Mouse (Mus musculus) ES-CJ7 (cell line): ENCODE data around the gene Btbd8.

ENCODE experiments used
- DNase-seq: peaks from one replicate; pipeline ENCODE4 v3.0.0; 2011; ENCODE audit warnings: low read depth, low spot score

Btbd8 gene

DNA sequence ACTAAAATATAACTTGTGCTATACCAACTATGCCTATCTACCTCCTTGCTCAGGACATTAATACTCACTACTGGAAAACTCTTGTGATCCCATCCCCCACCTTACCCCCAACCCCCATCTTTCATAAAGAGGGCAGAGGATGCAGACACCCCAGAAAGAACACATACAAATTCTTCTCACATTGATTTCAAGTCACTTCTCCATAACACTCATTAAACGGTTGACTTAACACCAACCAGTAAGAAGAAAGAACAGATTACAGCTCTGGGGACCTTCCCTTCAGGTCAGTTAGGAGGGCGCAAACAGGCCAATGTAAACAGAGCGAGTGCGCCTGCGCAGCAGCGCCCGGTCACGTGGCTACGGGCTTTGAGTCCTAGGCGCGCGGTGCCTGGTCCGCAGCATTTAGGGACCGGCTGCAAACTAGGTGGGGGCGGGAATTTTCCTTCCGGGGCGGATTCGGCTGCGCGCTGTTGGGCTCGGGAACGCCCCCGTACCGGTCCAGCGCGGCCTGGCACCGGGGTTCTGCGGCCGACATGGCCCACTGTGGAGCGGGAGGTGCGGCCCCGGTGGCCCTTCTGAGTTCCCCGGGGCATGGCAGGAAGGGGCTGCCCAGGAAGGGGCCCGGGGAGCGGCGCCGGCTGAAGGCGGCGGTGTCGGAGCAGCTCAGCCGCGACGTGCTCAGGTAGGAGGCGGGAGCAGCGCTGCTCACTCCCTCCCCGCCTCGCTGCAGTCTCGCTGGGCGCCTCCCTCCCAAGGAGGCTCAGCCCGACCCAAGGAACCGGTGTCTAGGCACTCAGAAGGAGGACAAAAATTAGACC is at the start of gene Btbd8:
TSS of gene Btbd8 (plus strand) at position 534 of the 818 bp plus-strand sequence.
- peak; percentile 96 for DNase-seq

GRCm38 (mm10) chr5:107389373-107389772 is 48.4 kb upstream of the Btbd8 start:
- no peak for DNase-seq

GRCm38 (mm10) chr5:107394437-107394836 is 43.4 kb upstream of the Btbd8 start:
- DNase-seq, result no peak

DNA sequence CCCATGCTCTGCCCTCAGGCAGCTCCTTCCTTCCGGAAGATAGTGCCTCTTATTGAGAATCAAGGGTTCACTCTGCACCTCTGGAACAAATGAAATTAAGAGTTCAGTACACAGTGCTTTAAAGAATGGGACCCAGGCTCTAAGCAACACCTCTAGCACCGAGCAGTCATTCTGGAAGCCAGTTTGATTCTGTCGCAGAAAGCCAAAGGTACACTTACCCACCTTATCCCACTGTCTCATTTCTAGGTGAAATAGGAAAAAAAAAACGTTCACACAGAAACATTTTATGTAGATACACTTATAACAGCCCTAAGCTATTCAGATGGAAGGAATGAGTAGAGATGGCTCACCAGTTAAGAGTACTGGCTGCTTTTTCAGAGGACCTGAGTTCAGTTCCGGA is 35.4 kb upstream of the Btbd8 start, which contains the start of gene Ephx4:
TSS of gene Ephx4 (plus strand) at position 301 of the 400 bp plus-strand sequence.
- peak; percentile 6 for DNase-seq

DNA sequence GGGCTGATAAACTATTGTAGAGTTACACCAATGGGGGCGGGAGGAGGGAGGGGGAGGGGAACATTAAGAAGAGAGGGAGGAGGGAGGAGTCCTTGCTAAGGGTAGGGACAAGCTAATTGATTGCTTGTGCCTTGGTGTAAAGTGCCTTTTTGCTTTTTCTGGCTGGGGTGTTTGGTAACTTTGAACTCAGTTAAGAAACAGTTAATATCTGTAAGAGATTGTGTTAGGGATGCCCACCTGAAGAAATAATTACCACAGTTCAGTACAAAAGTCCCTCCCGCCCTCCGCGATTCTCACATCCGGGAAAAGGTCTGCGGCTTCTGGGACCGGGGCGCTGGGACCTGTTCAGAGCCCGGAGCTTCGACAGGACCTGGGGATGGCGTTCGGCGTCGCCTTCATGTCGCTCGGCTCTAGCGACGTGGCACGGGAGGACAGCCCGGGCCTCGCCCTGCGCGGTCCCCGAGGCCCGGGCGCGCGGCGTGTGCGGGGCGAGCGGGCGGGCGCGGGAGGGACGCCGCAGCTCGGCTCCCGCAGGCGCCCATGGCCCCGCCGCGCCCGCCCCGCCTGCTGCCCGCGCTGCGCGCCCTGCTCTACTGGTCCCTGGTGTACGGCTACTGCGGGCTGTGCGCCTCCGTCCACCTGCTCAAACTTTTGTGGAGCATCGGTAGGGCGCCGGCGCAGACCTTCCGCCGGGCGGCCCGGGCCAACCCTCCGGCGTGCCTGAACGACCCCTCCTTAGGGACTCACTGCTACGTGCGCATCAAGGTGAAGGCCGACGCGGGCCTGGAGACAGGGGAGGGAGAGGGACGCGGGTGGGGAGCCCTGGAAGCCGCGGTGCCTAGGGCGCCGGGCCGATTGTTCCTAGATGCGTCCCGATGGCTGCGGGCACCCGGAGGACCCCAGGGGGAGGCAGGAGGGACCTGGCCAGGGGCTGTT is 34.5 kb upstream of the Btbd8 start:
- peak; percentile 40 for DNase-seq

- DNase-seq, result no peak
Measured at GRCm38 (mm10) chr5:107403947-107404684, 33.7 kb upstream of the Btbd8 start.

DNA sequence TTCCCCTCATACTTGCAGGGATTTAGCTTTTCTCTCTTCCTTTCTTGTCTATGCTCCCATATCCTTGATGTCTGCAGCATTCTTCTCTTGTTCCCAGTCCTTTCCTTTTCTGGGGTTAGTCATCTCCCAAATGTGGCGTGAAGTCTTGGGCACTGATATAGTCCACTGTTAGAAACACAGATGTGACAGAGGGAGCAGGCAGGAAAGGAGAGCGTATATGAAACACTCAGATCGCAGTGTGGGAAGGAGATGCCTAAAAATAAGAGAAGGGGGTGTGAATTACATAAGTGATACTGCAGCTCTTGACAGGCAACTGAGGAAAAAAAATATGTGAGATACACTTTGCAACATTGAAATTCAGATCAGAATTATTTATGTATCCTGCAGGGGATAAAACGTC is 32.4 kb upstream of the Btbd8 start:
- DNase-seq, result no peak

DNA sequence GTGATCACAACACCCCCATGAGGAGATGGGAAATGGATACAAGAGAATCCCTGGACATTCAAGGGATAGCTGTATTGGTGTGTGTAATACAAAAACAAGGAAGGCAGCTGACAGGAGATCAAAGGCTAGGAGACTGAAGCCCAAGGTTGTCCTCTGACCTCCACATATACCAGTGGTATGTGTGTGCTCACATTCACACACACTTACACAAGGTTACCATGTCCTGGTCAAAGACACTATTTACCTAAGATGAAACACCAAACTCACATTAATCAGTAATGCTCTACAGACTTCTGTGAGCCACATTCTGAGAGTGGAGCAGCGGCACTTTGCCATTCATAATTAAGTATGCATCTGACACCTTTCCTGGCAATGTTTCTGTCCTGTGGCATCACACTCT is 27.5 kb upstream of the Btbd8 start:
- DNase-seq, result no peak

DNA sequence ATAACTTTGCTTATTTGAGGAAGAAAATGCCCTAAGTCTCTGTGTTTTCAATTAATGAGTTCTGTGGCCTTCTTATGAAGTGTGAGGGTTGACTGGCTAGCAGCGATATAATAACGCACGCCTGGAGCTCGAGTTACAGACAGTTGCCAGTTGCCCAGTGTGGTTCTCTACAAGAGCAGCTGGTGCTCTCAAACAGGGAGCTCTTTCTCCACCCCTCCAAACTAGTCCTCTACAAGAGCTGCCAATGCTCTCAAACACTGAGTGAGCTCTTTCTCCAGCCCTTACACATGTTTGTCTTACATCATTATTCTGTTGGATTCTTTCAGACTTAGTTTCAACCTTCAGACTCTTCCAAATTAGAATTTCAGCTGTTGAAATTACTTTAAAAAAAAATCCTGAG is 26.5 kb upstream of the Btbd8 start:
- DNase-seq, result no peak

DNA sequence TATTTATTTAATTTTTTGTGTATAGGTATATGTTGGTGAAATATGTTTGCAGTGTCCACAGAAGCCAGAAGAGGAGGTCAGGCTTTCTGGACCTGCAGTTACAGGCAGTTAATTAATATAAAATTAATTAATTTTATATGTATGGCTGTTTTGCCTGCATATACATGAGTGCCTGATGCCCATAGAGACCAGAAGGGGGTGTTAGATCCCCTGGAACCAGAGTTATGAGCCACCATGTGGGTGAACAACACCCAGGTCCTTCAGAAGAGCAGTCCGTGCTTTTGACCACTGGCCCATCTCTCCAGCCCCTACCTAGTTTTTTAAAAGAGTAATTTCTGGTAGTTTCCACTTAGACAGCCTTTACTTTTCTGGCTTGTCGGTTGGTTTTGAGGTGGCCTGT is 25.5 kb upstream of the Btbd8 start:
- no peak for DNase-seq

GRCm38 (mm10) chr5:107415098-107415497 is 22.7 kb upstream of the Btbd8 start:
- DNase-seq, result no peak

DNA sequence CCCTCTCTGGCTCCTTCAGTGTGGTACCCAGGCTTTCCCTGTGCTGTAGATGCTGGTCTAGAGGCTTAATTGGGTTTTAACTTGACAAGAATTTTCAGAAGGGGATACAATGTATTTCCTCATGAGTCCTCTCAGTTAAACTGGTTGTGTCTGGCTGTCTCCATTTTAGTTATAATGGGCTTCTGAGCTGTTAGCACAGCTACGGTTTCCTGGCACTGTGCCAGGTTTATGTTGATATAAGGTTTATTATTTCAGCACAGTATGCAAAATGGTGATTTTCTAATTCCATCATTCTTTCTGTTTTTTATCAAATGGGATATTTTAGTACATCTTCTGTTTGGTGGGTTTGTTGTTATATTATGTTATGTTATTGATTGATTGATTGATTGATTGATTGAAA is 16.1 kb upstream of the Btbd8 start:
- DNase-seq, result no peak

- no peak for DNase-seq
Measured at GRCm38 (mm10) chr5:107431249-107431648, 6.5 kb upstream of the Btbd8 start, which contains the start of gene Lpcat2b. Gene Lpcat2b, plus strand, starts transcription at chr5:107431549.

GRCm38 (mm10) chr5:107434001-107434400 is 3.8 kb upstream of the Btbd8 start:
- DNase-seq, result no peak

DNA sequence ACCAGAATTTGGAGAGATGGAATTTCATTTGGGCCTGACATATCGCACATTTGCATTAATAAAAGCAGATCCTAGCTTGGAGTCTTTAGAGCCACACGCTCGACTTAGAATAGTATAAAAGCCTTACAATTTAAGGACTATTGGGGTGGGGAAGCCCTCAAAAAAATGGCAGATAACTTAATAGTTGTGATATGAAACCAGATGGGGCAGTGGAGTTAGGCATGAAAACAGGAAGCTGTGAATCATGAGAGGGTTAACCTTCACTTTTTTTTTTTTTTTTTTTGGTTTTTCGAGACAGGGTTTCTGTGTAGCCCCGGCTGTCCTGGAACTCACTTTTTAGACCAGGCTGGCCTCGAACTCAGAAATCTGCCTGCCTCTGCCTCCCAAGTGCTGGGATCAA is 1.6 kb upstream of the Btbd8 start:
- no peak for DNase-seq

- peak; percentile 14 for DNase-seq
Measured at GRCm38 (mm10) chr5:107436587-107437209, 1.1 kb upstream of the Btbd8 start.

DNA sequence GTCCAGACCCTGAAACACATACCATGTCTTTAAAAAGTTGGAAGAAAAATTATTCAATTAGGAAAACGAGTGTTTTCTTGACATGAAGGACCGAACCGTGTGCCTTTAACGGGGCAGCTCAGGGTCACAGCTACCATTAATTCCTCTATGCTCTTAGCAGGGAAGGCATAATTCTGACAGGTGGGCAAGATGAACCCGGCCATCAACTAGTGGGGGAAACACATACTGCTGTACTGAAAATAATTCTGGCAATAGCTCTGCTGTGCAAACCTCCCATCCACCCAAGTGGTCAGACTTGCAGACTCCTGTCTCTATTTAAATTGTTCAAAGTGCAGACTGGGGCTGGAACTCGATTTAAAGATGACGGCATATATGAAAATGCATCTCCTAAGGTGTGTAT is 556 bp downstream of the Btbd8 start:
- DNase-seq, result peak; percentile 4

GRCm38 (mm10) chr5:107441881-107442280 is 4.1 kb downstream of the Btbd8 start:
- DNase-seq, result no peak

DNA sequence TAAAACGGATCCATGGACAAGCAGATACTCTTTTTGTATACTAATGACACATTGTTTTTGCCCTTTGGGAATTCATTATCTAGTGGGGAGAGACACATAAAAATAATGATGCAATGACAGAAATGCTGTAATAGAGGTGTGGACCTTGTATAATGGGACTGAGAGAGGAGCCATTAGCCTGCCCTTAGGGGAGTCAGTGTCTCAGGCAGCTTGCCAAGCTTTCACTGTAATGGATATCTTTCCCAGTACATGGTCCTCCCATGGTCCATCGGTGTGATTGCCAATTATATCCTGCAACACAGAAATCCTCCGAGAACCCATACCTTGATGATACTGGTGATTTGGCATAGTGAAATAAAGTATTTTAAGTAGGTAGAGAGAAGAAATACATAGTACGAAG is 6.5 kb downstream of the Btbd8 start:
- no peak for DNase-seq

GRCm38 (mm10) chr5:107447977-107448376 is 10.2 kb downstream of the Btbd8 start:
- DNase-seq, result no peak

- no peak for DNase-seq
Measured at GRCm38 (mm10) chr5:107448784-107449183, 11.0 kb downstream of the Btbd8 start.
